Mouse (Mus musculus) midbrain, embryonic 13.5 days (tissue): ENCODE data around the gene Vav3. TPM values are rescaled to one million over a fixed set of nuclear protein-coding genes. Genes with fewer than 3 reads are reported as not detected.

Experiments
- polyA plus RNA-seq: library from polyadenylated mRNA; unstranded; fragments of >200 nt; fragmentation: Nextera tagmentation; extraction: Ambion mirVana; gene quantifications from 2 replicates; pipeline ENCODE4 v1.2.1, GENCODE M21; 2015

The Vav3 gene
- polyA plus RNA-seq, 1 experiment from 2014 or later, result 32.6 TPM

Other genes with a start within 250 kb of the Vav3 start
- 9.1 and 10.0 TPM in 2 replicates for gene Slc25a24, start 217.5 kb upstream of the Vav3 start, polyA plus RNA-seq